Mouse (Mus musculus) frontal cortex, postnatal 10 days (tissue): Measurements from ENCODE around the gene P3h4.

Experiments
- DNase-seq, 2 experiments: peaks; one replicate each; pipeline ENCODE4 v3.0.0; 2022; ENCODE audit warnings: low spot score in 2 of 2, mixed read lengths in 1 of 2

The P3h4 gene

GRCm38 (mm10) chr11:100408835-100409462 lies 5.7 kb downstream of the P3h4 start:
- no peak for DNase-seq

- DNase-seq, result peak in 1 of 2 experiments; percentile 57
Measured at GRCm38 (mm10) chr11:100408076-100408834, 6.4 kb downstream of the P3h4 start.

DNA sequence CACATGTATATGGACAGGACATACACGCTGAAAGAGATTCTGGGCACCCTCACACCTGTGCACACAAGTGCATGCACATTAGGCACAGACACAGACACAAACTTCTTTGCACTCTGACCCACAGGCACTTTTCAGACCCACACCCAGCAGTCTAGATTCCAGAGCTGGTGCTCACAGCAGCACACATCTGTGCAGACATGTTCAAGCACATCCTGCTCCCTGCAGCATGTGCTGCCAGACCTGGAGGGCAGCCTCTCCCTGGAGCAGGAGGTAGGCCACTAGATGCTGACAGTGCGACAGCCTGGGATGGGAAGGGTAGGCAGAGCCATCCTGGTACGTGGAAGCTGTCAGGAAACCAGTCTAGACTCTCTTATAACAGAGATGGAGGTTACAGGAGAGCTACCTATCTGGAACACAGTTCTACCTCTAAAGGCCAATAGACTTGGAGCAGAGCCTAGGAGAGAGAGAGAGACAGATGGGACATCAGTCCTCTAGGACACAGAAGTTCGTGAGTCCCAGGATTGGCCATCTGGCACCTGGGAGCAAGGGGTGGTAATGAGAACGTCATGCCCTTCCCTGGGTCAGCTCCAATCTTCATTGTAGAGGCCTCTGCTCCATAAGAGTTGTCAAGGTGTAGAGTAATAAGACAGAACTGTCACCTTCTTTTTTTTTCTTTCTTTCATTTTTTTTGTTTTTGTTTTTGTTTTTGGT lies 7.5 kb downstream of the P3h4 start:
- no peak for DNase-seq

- DNase-seq, result no peak
Measured at GRCm38 (mm10) chr11:100406273-100406672, 8.4 kb downstream of the P3h4 start.

DNA sequence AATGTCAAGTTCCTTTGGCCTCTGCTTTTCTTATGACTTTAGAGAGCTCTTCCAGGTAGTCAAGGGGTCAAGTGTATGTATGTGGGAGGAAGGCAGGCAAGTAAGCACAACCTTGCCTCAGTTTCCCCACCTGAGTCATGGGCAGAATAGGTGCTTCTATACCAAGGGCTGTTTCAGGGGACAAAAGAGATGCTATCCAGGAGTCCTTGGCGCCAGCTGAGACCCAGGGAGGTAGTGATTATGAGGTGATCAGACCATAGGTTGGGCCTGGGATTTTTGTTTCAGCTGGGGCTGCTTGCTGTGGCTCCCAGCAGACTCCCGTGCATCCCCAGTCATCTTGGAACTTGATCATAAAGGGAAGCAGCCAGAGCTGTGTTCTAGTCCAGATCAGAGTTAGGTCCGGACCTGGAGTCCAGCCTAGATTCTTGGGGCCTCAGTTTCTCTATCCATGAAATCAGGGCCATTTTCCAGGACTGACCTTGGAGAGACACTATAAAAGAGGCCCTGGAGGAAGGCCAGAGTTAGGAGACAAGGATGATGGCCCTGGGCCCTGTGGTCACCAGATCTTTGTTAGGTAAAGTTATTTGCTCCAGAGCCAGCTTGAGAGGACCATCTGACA lies 10.1 kb downstream of the P3h4 start:
- no peak for DNase-seq

- DNase-seq, result no peak
Measured at GRCm38 (mm10) chr11:100403445-100404134, 11.0 kb downstream of the P3h4 start.

GRCm38 (mm10) chr11:100402682-100403081 lies 12.0 kb downstream of the P3h4 start:
- DNase-seq, result no peak

DNA sequence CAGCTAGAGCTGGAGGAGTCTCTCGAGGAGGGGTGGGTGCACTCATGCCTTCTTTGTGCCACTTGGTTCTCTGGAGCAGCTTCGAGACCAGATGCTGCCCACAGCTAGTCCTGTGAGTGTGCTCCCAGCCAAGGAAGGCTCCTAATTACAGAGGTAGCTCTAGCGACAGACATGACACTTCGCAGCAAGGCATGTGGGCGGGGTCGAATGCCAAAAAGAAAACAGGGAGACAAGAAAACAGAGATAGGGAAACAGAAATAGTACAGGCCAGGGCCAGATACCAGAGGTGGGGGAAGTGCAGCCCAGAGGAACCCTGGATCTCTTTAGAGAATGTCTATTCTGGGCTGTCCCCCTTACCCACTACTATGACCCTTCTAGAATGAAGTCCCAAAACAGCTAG lies 12.4 kb downstream of the P3h4 start:
- DNase-seq, result no peak

DNA sequence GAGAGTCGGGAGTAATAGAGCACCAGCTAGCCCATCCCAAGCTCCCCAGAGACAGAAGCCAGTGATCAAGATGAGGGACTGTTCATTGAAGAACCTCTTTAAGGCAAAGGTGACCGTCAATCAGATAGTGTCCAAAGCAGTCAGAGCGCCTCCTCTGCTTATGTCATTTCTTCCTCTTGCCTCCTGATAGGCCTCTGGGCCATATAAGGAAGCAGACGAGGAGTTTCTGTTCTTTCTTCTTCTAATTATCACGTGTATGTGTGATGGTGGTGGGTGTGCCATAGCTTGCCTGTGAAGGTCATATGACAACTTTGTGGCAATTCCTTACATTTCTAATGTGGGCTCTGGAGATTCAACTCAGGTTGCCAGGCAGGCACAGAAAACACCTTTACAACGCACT lies 13.8 kb downstream of the P3h4 start:
- DNase-seq, result no peak

DNA sequence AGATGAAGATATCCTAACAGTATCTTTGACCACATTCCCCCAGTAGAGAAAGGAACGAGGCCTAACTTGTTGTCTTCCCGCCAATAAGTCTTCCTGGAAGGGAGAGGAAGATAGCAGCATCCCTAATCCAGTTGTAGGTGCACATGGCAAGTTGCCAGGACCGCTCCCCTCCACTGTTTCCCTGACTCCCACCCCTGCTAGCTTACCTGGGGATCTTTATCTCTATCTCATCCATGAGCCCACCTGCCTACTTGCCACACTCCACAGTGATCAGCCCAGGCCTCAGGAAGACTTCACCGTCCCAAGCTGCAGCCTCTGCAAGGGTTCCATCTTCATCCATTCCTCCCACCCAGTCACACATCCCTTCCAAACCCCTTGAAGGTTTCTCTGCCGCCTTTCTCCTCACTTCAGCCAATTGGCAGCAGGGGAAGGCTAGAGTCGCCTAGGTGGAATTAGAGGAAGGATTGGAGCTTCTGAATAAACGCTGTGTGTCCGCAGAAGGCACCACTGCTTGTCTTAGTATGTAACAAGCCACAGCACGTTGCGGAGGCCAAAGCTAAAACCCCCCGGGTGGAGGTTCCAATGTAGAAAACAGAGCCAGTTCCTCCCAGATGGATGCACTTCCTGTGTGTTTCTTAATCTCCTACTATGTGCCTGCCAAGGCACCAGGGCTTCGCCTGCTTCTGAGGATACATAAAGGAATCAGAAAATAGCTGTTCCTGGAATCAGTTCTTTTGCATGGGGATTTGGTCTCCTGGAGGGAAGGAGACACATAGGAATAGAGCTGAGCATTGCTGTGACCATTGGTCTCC lies 14.7 kb downstream of the P3h4 start:
- DNase-seq, result no peak

DNA sequence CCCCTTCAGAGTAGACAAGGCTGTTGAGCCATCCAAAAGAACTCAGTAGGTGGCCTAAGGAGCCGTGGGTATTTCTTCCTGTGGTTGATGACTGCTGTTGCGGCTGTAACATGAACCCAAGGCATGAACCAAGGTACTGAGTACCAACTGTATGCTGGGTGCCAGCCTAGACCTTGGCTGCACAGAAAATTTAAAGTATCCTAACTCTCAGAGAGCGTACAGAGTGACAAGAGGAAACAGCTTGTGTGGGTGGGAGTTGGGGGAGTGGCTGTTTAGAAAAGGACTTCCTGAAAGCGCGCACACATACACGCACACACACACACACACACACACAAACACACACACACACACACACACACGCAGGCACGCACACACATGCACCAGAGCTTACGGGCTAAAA lies 15.3 kb downstream of the P3h4 start:
- no peak for DNase-seq

DNA sequence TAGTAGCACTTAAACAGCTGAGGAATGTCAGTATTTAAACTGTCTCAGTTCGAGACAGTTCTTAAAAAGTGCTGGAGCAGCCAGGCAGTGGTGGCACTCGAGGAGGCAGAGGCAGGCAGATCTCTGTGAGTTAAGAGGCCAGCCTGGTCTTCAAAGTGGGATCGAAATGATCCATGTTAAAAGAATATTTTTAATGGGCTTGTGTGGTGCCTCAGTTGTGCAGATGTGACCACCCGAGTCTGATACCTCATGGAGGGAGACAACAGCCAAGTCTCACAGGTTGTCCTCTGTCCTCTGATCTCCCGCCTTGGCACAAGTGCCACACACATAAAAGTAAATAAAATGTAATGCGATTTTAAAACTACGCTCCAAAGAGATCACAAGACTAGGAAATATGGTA lies 16.1 kb downstream of the P3h4 start:
- no peak for DNase-seq

DNA sequence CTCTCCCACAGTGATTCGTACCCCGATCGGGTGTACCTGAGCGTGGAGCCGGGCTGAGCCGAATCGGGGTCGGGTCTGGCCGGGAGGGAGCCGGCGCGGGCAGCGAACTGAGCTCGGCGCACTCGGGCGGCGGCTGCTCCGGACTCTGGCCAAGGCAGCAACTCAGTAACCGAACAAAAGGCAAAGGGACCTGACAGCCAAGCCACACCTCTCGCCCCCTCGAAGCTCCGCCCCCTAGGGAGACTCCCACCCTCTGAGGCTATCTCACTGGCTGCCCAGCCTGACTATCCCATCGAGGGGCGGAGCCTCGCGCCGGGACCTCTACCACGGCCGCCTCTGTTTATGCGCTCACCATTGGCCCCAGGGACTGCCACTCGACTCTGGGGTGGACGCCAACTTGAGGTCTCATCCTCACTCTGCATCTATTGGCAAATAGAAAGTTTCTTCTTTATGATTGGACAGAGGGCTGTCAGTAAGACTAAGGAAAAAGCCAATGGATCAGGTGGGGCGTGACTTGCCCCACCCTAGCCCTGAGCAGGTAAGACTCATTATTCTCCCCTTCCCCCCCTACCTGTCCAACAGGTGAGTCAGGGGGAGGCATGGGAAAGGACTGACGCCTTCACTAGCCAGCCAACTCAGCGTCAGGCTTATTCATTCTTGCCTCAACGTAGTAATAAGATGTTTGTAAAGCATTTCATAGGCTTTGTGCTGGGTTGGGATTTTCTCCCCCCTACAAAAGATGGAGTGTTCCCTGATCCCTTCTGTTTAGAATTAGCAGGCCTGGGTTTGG lies 16.8 kb downstream of the P3h4 start, which contains the start of gene Jup:
Gene Jup, minus strand, starts transcription at position 164 of the 790 bp plus-strand sequence.
- peak; percentile 100 for DNase-seq

GRCm38 (mm10) chr11:100396886-100397599 lies 17.6 kb downstream of the P3h4 start:
- peak in 1 of 2 experiments; percentile 44 for DNase-seq

DNA sequence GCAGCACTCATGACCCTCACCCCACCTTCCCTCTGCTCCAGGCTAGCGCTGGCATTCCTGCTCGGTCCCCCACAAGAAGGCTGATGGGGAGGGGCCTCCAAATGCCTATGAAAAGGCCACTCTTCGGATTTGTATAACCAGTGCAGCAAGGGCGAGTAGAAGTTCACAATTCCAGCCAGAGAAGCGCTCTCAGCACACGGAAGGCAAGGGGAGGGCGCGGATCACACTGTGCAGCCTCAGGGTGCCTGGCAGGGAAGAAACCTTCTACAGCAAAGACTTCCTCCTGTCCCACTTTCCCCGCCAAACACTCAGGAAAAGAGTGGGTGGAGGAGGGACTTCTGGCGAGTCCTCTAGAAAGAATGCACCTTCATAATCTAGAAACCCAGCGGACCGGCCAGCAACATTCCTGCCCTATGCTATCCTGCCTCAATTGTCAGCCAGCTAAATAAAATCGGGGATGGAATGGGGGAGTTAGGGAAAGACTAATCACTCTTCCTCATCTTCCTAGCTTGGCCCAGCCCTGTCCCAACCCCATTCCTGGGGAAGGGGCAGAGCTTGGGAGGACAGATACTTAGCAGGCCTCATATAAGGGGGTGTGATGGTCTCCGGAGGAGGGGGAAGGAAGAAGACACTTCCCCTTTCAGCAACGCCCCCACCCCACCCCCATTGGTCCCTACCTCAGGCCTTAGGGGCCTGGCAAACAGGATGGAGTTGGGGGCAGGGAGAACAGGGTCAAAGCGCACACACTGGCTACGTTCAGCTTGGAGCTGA lies 18.6 kb downstream of the P3h4 start:
- no peak for DNase-seq

DNA sequence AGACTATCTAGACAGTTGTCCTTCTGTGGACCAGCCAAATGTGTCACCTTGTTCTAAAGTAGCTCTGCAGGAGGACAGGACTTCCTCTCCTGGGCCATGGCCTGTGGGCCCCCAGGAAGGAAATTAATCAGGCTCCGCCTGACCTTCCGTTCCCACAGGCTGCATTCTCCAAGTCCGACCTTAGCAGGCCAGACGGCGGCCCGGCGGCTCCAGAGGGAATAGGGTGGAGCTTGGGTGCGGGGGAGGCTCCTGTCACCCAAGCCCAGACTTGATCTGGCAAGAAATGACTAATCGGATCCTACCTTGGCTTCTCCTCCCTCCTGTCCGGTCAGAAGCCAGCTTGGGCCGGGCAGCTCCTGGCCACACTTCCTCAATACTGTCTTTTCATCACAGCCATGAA lies 19.4 kb downstream of the P3h4 start:
- DNase-seq, result no peak

DNA sequence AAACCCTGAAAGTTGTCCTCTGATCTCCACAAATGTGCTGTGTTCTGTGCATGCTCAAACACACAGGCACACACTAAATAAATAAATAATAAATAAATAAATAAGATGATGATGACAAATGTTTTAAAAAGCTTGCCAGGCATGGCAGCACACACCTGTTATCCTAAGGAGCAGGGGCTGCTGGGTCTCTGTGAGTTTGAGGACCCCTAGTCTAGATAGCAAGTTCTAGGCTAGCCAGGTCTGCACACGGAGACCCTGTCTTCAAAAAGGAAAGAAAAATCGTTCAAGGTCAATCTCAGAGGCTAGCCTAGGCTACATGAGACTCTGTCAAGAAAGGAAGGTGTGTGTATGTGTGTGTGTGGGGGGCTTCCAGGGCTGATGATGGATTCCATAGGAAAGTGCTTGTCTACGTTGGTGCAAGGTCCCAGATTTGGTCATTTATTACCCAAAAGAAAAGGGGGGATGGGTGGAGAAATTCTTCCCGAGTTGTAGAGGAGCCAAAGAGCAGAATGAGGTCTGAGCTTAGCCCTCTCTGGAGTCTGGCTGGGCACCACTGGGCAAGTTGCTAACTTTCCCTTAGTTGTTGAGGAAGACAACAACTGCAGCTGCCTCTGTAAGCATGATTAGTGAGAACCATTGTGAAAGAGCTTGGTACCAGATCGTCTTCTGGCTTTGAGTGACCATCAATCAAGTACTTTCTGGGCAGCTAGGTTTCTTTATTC lies 20.1 kb downstream of the P3h4 start:
- no peak for DNase-seq

- no peak for DNase-seq
Measured at GRCm38 (mm10) chr11:100393733-100394132, 20.9 kb downstream of the P3h4 start.
